Mouse (Mus musculus): ENCODE results near the gene Arl6ip4.

The Arl6ip4 gene

DNA sequence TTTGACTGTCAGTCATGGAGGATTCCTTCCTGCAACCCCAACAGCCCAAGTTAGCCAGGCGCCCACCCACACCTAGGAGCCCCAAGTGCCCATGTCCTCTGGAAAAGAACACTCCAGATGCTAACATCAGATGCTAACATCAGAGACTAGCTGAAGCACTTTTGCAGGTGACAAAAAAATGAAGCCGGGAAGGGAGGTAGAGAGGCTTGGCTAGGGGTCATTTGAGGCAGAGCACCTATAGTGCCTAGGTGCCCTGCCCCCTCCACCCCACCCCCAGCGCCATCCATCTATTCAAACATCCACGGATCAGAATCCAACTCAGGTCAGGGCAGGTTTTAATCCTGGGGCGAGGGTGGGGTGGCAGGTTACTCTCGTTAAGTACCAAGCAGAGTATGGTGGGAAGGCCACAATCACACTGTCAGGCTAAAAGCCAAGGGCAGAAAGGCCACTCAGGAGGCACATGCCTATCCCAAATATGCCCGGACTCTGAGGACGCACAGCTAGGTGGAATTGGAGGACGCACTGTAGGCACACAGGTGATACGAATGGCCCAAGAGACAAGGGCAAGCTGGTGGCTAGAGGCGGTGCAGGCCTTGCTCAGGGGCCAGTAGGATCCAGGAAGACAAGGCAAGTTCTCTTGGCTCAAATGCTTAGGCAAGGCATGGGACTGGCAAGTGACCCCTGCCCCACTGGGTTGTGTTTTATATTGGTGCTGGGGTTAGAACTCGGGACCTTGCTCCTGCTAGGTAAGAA lies 21.9 kb upstream of the Arl6ip4 start:
- no peak for DNase-seq (ENCODE audit: low spot score in 2 of 2)

DNA sequence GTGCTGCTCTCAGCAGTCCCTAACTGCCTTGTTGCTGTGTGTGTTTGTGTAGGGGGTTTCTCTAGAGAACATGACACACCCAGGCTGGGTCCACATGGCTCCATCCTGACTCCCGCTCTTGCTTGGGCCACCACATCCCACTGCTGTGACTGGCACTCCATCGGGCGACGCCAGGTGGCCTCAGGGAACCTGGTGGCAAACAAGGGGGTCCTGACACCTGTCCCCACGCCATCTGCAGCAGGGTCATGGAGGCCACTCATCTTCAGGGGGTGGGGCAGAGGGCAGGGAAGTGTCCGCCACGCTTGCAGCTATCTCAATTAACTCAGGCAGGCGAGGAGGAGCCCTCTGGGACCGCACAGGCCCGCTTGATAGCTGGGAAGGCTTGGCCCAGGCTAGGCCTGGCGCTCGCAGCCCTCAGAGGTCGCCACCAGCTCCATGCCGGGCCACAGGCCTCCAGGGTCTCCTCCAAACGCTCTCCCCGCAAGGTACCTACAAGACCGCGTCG lies 20.8 kb upstream of the Arl6ip4 start:
- no peak for DNase-seq (ENCODE audit: low spot score in 2 of 2)

DNA sequence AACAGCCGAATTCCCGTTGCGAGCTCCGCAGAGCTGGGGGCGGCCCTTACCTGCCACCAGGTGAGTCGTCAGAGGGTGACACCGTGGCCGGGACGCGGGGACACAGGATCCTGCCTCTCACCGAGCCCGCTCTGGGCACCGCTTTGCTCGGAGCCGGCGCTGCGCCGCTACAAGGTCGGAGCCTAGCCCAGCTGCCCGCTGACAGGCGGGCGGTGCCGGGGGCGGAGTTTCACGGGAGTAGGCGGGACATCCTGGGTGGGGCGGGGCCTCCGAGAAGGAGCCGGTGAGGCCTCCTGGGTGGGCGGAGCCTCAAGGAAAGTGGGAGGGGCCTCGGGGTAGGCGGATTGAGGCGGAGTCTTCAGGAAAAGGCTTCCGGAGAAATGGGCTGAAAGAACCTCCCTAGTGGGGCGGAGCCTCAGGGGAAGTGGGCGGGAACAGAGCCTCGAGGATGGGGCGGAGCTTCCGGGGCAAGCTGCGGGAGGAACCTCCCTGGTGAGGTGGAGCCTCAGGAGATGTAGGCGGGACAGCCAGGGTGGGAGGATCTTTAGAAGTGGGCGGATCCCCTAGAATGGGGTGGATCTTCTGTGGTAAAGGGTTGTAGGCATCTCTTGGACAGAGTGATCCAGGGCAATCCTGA lies 20.2 kb upstream of the Arl6ip4 start, which contains the start of gene Abcb9:
Abcb9 (minus strand) TSS at position 203 of the 637 bp plus-strand sequence.
- peak; percentile 94 to 98 for DNase-seq (ENCODE audit: low spot score in 2 of 2)

DNA sequence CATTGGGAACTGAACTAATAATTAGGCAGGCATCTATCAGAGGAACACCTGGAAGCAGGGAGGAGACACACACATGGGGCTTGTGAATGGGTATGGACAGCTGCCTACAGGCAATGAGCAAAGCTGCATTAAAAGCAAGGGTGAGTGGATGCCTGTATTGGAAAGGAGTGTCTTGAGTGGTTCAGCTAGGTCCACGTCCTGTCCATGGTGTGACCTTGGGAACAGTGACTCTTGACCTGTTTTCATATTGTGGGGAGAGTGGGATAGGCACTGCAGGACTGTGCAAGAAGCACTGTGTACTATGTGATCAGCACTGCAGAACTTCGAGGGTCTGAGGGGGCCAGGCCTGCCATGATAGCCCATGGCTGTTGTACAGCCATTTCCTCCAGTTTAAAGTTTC lies 17.0 kb upstream of the Arl6ip4 start:
- no peak for DNase-seq (ENCODE audit: low spot score in 2 of 2)

DNA sequence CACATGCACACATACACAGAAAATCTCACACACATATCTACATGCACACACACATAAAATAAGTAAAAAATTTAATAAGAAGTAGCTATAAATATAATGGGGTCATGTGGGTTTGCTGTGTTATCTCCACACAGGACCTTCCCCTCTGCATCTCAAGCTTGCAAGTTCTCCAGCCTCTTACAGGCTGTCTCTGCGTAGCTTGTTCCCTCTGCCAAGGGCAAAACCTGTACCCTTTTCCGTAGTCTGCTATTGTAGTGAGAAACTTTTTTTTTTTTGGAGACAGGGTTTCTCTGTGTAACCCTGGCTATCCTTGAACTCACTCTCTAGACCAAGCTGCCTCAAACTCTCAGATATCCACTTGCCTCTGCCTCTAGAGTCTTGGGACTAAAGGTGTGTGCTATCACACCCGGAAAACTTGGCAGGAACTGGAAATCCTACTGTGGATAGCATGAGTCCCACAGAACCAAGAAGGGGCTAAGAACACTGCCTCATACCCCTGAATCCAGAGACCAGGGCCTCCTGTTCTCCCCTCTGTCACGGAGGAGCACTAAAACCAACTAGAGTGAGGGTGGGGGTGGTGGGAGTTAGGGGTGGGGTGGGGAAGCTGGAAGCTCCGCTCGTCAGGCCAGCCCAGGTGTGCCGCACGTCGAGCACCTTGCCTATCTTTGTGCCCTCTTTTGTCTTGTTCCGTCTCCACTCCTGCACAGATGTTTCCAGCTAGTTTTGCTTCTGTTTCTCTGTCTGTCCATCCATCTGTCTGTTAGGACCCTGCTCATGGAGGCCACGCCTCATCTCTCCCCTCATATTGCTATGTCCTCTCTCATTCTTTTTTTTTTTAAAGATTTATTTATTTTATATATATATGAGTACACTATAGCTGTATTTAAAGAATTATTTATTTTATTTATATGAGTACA lies 15.5 kb upstream of the Arl6ip4 start:
- DNase-seq (ENCODE audit: low spot score in 2 of 2): no peak

DNA sequence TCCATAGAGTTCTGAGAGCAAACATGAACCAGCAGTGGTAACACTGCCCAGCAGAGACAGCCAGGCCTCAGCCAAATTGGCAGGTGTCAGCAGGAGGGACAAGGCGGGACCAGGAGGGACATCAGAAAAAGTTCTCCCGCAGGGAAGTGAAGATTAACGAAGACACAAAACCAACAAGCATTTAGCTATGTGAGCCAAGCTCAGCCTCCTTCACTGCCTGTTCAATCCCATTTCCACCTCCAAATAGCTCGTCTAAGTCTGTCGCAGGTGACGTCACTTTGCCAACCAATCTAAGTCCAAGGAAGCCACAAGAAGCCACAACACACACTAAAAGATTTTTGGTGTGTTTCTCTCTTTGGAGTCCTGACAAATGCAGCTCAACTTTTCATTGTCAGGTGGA lies 13.6 kb upstream of the Arl6ip4 start:
- no peak for DNase-seq (ENCODE audit: low spot score in 2 of 2)

DNA sequence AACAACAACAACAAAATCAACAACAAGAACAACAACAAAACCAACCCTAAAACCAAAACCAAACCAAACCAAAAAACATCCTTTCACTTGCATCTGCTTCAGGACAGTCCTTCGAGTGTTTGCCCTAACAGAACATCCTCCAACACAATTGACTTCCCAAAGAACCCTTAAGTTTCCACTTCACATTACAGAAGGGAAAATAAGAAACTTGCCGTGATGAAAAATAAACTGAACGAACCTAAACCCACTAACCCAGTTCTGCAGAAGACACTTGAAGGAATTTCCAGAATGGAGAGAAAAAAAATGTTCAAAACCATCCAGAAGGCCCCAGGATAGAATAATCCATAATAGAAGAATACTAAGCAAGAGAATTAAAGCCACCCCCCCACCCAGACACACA lies 12.9 kb upstream of the Arl6ip4 start:
- no peak for DNase-seq (ENCODE audit: low spot score in 2 of 2)

DNA sequence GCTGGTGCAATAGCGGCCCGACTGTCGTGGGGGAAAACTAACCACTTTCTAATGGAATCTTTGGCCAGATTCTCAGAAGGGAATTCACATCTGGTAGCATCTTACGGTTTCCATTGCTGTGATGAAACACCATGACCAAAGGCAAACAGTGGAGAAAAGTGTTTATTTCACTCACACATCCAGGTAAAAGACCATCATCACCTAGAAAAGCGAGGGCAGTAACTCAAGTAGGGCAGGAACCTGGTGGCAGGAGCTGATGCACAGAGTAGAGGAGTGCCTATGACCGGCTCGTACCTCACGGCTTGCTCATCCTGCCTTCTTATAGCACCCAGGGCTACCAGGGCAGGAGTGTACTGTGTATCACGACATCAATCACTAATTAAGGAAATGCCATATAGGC lies 12.3 kb upstream of the Arl6ip4 start:
- no peak for DNase-seq (ENCODE audit: low spot score in 2 of 2)

DNA sequence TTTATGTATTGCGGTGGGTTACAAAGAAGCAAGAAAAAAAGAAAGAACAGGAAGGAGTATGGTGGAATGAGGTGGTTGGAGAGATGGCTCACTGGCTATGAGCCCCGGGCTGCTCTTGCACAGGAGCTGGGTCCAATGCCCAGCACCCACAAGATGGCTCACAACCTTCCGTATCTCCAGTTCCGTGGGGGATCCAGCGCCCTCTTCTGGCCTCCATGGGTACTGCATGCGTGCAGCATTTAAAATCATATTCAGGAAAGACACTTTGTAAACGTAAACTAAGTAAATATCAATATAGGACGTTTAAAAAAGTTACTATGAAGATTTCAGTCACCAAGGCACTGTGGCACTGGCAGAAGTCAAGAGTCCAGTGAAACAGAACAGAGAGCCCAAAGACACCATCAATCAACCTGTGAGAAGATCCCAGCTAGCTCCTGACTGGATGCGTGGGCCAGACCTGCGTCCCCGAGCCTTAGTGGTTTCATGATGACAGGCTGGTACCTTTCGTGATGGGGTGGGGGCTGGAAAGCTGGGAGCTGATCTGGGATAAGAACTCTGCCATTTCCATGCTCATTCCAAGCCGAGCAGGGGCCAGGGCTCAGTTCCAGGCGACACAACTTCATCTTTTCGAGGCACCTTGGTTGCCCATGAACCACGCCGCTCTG lies 4.7 kb upstream of the Arl6ip4 start:
- no peak for DNase-seq (ENCODE audit: low spot score in 2 of 2)

DNA sequence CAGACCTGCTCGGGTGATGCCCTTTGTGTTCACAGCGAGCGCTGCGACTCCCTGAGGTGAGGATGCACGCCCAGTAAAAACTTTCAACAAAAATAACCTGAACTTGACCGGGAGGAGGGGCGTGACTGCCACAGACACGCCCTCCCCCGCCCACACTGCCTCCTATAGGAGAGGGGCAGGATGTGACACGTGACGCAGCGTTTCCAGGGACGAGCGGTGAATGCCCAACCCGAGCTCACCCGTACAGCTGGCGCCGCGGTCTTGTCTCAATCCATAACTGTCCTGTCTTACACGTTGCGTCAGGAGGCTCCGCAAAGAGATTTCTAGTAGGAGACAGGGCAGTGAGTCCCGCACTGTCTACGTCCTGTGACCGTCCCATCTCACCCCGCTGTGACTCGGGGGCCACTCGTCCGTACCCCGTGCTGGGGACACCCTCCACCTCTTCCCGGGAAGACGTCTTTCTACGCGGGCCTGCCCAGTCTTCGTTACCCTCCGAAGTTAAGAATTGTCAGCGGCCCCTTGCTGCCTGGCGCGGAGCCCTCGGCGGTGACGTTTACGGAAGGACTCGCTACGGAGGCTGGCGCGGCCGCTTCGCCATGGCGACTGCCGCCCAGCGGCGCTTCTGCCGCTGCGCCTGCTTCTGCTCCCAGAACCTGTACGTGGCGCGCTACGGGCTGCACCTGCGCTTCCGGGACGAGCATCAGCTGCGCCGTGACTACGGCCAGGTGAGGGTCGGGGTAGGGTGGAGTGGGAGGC lies 4.0 kb upstream of the Arl6ip4 start, which contains the start of gene Ogfod2:
Ogfod2 (plus strand) TSS at position 556 of the 756 bp plus-strand sequence.
- peak; percentile 88 to 94 for DNase-seq (ENCODE audit: low spot score in 2 of 2)

DNA sequence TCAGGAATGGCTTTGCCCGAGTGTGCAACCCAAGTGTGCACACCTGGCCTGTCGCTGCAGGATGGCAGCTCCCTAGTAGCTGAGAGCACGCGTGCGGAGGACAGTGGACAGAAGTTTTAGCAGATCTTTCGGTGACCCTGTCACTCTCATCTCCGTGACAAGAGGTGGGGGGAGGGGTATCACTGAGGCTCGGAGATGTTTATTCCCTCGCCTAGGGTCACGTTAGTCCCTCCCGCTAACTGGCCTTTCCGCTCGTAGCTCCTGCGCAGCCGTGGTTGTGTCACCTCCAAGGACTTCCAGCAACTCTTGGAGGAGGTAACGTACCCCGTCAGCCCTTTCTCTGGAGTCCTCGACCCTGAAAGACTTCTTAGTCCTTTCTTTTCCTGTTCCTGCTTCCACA lies 3.4 kb upstream of the Arl6ip4 start:
- DNase-seq (ENCODE audit: low spot score in 2 of 2): no peak

DNA sequence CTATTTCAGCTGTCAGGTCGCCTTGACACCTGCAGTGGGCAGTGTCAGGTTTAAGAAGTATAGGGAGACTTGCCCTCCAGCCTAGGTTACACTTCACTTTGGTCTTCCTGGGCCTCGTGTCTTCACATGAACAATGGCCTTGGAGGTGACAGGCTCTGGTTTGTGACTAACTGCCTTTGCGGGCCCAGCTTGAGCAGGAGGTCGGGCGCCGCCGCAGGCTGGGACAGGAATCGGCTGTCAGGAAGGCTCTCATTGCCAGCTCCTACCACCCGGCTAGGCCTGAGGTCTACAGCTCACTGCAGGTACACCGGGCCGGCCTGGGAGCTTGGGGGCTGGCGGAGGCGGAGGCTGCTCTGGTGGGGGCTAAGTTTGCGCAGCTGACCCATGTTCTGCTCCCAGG lies 2.9 kb upstream of the Arl6ip4 start:
- no peak for DNase-seq (ENCODE audit: low spot score in 2 of 2)

DNA sequence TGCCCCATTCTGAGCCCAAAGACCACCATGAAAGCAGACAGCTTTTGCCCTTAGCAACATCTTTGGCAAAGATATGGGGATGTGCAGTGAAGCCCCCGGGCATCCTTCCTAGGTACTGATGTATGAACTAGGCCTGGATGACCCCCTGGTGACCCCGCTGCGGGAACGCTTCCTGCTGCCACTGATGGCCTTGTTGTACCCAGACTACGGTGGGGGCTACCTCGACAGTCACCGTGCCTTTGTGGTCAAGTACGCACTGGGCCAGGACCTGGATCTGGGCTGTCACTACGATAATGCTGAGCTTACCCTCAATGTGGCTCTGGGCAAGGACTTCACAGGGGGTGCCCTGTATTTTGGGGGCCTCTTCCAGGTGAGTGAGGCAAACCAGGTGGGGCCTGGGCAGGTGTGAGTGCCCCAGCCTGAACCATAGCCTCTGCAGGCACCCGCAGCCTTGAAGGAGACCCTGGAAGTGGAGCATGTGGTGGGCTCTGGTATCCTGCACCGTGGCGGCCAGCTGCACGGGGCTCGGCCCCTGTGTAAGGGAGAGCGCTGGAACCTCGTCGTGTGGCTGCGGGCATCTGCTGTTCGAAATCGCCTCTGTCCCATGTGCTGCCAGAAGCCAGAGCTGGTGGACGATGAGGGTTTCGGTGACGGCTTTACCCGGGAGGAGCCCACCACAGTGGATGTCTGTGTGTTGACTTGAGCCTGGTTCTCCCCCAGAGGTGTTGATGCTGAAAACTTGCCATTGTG lies 1.4 kb upstream of the Arl6ip4 start:
- DNase-seq (ENCODE audit: low spot score in 2 of 2): no peak

DNA sequence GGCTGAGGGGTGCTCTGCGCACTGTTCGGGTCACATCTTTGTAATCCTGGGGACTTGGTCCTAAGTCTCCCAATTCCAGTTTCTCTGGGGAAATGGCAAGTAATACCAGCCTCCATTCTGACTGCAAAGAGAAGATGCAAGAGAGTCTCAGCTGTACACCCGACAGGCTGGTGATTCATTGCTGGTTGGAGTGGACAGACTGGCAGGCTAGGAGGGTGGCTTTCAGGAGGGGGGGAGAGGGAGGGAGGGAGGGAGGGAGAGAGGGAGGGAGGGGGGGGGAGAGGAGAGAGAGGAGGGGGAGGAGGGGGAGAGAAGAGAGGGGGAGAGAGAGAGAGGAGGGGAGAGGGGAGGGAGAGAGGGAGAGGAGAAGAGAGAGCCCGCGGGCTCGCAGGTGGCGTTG lies 358 bp upstream of the Arl6ip4 start:
- no peak for DNase-seq (ENCODE audit: low spot score in 2 of 2)

DNA sequence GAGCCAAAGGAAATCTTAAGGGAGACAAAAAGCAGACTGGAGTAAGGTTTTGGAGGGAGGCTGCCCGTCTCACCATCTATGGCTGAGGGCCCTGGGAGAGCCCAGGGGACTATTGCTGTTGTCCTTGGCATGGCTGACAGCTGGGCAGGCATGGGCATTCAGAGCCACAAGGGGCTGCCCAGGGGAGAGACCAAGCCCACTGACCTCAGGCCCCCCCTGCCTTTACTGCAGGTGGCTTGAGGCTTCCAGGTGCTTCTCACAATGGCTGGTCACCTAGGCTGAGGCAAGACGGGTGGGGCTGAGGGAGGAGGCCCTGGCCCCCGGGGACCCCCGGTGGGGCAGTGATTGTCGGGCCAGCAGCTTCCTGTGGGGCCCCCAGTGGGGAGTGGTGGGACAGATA lies 3.3 kb downstream of the Arl6ip4 start:
- DNase-seq (ENCODE audit: low spot score in 2 of 2): no peak

DNA sequence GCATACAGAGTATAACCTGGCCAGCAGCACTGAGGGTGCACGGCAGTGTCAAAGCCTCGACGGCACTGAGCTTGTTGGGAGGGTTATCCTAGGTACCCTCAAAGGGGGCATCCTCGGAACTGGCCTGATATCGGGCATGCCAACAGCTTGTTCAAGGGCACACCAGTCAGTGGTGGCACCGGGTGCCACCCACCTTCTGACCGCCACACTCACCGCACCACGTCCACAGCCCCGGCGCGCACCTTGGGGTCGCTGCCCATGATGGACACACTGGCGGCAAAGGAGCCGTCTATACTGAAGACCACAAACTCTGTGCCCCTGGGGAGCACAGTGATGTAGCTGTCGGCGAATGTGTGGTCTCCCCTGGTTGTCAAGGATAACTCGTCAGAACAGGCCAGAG lies 6.5 kb downstream of the Arl6ip4 start:
- no peak for DNase-seq (ENCODE audit: low spot score in 2 of 2)

DNA sequence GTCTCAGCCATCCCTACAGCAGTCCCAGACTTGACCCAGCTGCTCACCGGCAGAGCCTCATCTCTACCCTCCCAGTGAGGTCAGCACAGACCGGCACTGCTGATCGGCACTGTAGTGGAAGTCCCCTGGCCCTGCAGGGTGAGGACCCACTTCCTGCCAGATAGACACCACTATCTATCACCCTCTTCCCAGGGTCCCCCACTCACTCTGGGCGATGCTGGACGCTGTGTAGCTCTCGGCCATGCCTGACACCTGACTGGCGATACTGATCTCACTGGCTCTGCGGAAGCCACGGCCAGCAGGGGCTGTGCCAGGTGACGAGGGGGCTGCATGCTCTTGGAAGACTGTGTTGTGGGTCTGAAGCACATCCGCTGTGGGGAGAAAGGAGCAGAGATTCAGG lies 9.2 kb downstream of the Arl6ip4 start:
- DNase-seq (ENCODE audit: low spot score in 2 of 2): no peak

DNA sequence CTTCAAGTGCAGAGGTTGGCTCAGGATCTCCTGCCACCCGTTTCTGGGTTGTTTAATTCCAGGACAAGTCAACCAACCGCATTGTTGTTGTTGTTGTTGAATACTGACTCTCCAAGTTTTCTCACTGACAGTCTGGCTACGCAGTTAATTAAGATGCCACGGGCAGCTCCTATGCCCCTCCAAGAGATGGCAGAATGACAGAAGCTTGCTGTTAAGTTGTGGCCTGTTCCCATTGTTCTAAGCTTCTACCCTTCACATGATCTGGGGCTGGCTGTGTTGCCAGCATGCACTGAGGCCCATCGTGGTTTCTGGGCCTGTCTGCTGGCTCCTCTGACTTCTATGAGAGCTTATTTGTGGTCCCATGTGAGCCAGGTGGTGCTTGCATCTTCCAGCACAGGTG lies 18.4 kb downstream of the Arl6ip4 start:
- DNase-seq (ENCODE audit: low spot score in 2 of 2): no peak

DNA sequence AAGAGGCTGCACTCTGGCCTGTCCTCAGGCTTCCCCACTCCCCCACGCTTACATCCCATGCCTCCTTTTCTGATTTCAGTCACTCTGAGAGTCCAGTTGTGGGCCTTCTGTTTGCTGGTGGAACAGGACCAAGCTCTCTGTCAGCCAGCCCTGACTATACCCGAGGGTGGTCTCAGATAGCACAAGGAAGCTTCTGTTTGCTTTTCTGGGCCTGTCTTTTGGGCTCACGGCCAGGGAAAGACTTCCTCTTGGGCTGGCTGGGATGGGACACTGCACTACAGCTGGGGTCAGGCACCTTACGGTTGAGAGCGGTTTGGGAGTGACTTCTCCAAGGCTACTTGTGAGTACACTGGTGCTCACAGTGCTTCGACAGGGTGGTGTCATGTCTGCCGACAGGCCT lies 22.2 kb downstream of the Arl6ip4 start:
- DNase-seq (ENCODE audit: low spot score in 2 of 2): no peak

DNA sequence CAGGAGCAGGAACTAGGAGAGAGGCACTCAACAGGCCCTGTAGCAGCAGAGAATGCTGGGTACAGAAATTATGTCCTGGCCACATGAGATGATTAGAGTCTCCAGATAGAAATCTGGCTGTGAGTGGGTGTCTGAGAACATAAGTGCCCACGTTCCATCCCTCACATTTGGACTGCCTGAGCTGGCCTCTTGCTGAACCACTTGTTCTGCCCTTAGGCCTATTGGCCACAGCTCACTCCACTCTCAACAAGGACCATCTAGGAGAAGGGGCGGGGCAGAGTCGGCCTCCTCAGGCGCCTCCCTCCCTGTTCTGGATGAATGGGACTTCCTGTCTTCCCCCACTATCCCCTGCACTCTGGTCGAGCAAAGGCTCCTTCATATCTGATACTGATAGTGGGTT lies 33.1 kb downstream of the Arl6ip4 start:
- DNase-seq (ENCODE audit: low spot score in 2 of 2): no peak
